Mouse (Mus musculus) embryonic facial prominence, embryonic 11.5 days (tissue): ENCODE results near the gene Gm36210. TPM values are rescaled to one million over a fixed set of nuclear protein-coding genes. Genes with fewer than 3 reads are reported as not detected.
A peak's percentile ranks its signal among the peaks of the same experiment; 100 is the strongest.

Experiments used
- ATAC-seq: fragments of 200-750 bp; cut with Nextera tagmentation; replicated peaks from 2 replicates; pipeline ENCODE4 v1.8.0; 2017; ENCODE audit warnings: low read depth; ENCODE audit not compliant: insufficient number of reproducible peaks, low FRiP score, low TSS enrichment
- DNase-seq: peaks from one replicate; pipeline ENCODE4 v3.0.0-alpha.2; 2015; ENCODE audit warnings: low spot score
- H3K27ac ChIP-seq: fragments of 300-500 bp; sonication (generic); replicated peaks from 2 replicates; pipeline ENCODE4 v1.5.1; 2014; ENCODE audit warnings: mild to moderate bottlenecking, low read depth, low read length, control low read depth
- H3K27me3 ChIP-seq: fragments of 300-500 bp; sonication (generic); 2 replicates; pipeline ENCODE4 v1.6.1; 2014; ENCODE audit warnings: mild to moderate bottlenecking, low read length, moderate library complexity, mixed read lengths; ENCODE audit not compliant: control insufficient read depth, insufficient read depth
- H3K36me3 ChIP-seq: fragments of 300-500 bp; sonication (generic); replicated peaks from 2 replicates; pipeline ENCODE4 v1.6.1; 2014; ENCODE audit warnings: low read depth, mild to moderate bottlenecking, low read length, moderate library complexity, mixed read lengths; ENCODE audit not compliant: control insufficient read depth, insufficient read depth
- H3K4me1 ChIP-seq: fragments of 300-500 bp; sonication (generic); 2 replicates; pipeline ENCODE4 v1.6.1; 2014; ENCODE audit warnings: low read length, mixed read lengths; ENCODE audit not compliant: control insufficient read depth, insufficient read depth
- H3K4me2 ChIP-seq: fragments of 300-500 bp; sonication (generic); 2 replicates; pipeline ENCODE4 v1.6.1; 2014; ENCODE audit warnings: low read depth, mild to moderate bottlenecking, control low read depth, low read length, moderate library complexity
- H3K4me3 ChIP-seq: fragments of 300-500 bp; sonication (generic); 2 replicates; pipeline ENCODE4 v1.5.1; 2014; ENCODE audit warnings: low read depth, low read length, control low read depth
- H3K9ac ChIP-seq: fragments of 300-500 bp; sonication (generic); replicated peaks from 2 replicates; pipeline ENCODE4 v1.6.1; 2014; ENCODE audit warnings: mild to moderate bottlenecking, control low read depth, low read length
- H3K9me3 ChIP-seq: fragments of 300-500 bp; sonication (generic); replicated peaks from 2 replicates; pipeline ENCODE4 v1.6.1; 2016; ENCODE audit warnings: mild to moderate bottlenecking, low read length, inconsistent platforms, mixed read lengths; ENCODE audit not compliant: control insufficient read depth
- WGBS: fragments of 180-500 bp; shearing (Covaris S2); extraction: QIAGEN DNeasy Blood & Tissue Kit; methylation state at CpG from one replicate; pipeline ENCODE4 v1.1.7; 2014; 5-methylcytosine and 5-hydroxymethylcytosine counted together
- polyA plus RNA-seq: library from polyadenylated mRNA; unstranded; fragments of >200 nt; fragmentation: Nextera tagmentation; extraction: Ambion mirVana; gene quantifications from 2 replicates; pipeline ENCODE4 v1.2.1, GENCODE M21; 2014

The Gm36210 gene
- polyA plus RNA-seq, 1 experiment from 2014 or later = 0.27 TPM

GRCm38 (mm10) chr7:4915669-4916416 is 9.5 kb upstream of the Gm36210 start:
- Histone ChIP-seq H3K36me3 (peaks cover 8% of the 10 kb centered on the region), H3K27ac (peak overlapping the region; percentile 96), H3K4me1 (no peaks in the 10 kb centered on the region), H3K9ac (peak overlapping the region; percentile 93), H3K4me3 (peak overlapping the region; percentile 67), H3K4me2 (peak overlapping the region; percentile 67), H3K9me3 (no peaks in the 10 kb centered on the region), H3K27me3 (no peaks in the 10 kb centered on the region)
- DNase-seq (peak; percentile 23), ATAC-seq (peak; percentile 42; the same call in 1 of the 2 replicates)
- WGBS = 27% methylated on average over 14 of the region's 14 CpGs

- under 1% methylated on average over 55 of the region's 56 CpGs for WGBS
- DNase-seq = peak; percentile 98
- ATAC-seq = peak; percentile 84
These were observed 8.8 kb upstream of the Gm36210 start, which contains the start of gene Zfp628 for GRCm38 (mm10) chr7:4915007-4915665. TSS of gene Zfp628 (plus strand) at chr7:4915217.

GRCm38 (mm10) chr7:4912248-4912647 is 5.9 kb upstream of the Gm36210 start:
- Histone ChIP-seq H3K4me1 (no peaks in the 10 kb centered on the region), H3K9ac (no peak overlapping the region), H3K27ac (no peak overlapping the region), H3K27me3 (no peaks in the 10 kb centered on the region), H3K9me3 (no peaks in the 10 kb centered on the region), H3K36me3 (no peaks in the 10 kb centered on the region), H3K4me3 (no peak overlapping the region), H3K4me2 (no peak overlapping the region)
- WGBS = 68% methylated on average over 5 of the region's 5 CpGs
- DNase-seq (no peak), ATAC-seq (no peak)

More at GRCm38 (mm10) chr7:4915007-4915665, 8.8 kb upstream of the Gm36210 start, which contains the start of gene Zfp628:
- H3K4me3 ChIP-seq = peak within 1 kb of the TSS; percentile 67
- no peaks in the 10 kb centered on the region for H3K4me1 ChIP-seq
- H3K9ac ChIP-seq = peak within 1 kb of the TSS; percentile 93
- peak within 1 kb of the TSS; percentile 67 for H3K4me2 ChIP-seq
- no peaks in the 10 kb centered on the region for H3K9me3 ChIP-seq
- no peaks in the 10 kb centered on the region for H3K27me3 ChIP-seq
- H3K36me3 ChIP-seq = peaks cover 6% of the 10 kb centered on the region
- peak within 1 kb of the TSS; percentile 96 for H3K27ac ChIP-seq

GRCm38 (mm10) chr7:4911561-4911960 is 5.2 kb upstream of the Gm36210 start:
- Histone ChIP-seq H3K4me1 (no peaks in the 10 kb centered on the region), H3K4me3 (no peak overlapping the region), H3K36me3 (no peaks in the 10 kb centered on the region), H3K9me3 (no peaks in the 10 kb centered on the region), H3K4me2 (no peak overlapping the region), H3K27me3 (no peaks in the 10 kb centered on the region), H3K27ac (no peak overlapping the region), H3K9ac (no peak overlapping the region)
- DNase-seq (peak; percentile 81), ATAC-seq (no peak)
- 41% methylated on average over 9 of the region's 9 CpGs for WGBS

- no peak overlapping the region for H3K27ac ChIP-seq
- H3K4me1 ChIP-seq = no peaks in the 10 kb centered on the region
- H3K4me3 ChIP-seq = no peak overlapping the region
- no peak overlapping the region for H3K9ac ChIP-seq
- H3K4me2 ChIP-seq = no peak overlapping the region
- ATAC-seq (no peak), DNase-seq (no peak)
- H3K36me3 ChIP-seq = no peaks in the 10 kb centered on the region
- WGBS = 82% methylated on average over 9 of the region's 9 CpGs
- H3K9me3 ChIP-seq = no peaks in the 10 kb centered on the region
- peaks cover 2% of the 10 kb centered on the region for H3K27me3 ChIP-seq
These were observed 3.9 kb downstream of the Gm36210 start for GRCm38 (mm10) chr7:4902404-4902803.

GRCm38 (mm10) chr7:4901171-4901570 is 5.1 kb downstream of the Gm36210 start:
- H3K4me2 ChIP-seq = no peak overlapping the region
- H3K36me3 ChIP-seq = no peaks in the 10 kb centered on the region
- no peak overlapping the region for H3K4me3 ChIP-seq
- H3K4me1 ChIP-seq = no peaks in the 10 kb centered on the region
- H3K27me3 ChIP-seq = peaks cover 2% of the 10 kb centered on the region
- WGBS = 56% methylated on average over 8 of the region's 8 CpGs
- H3K9ac ChIP-seq = no peak overlapping the region
- no peak overlapping the region for H3K27ac ChIP-seq
- ATAC-seq = no peak
- DNase-seq = peak; percentile 45
- H3K9me3 ChIP-seq = no peaks in the 10 kb centered on the region

GRCm38 (mm10) chr7:4900523-4900851 is 5.8 kb downstream of the Gm36210 start:
- Histone ChIP-seq H3K9ac (no peak overlapping the region), H3K4me3 (no peak overlapping the region), H3K36me3 (no peaks in the 10 kb centered on the region), H3K4me1 (no peaks in the 10 kb centered on the region), H3K4me2 (no peak overlapping the region), H3K27ac (no peak overlapping the region), H3K9me3 (no peaks in the 10 kb centered on the region), H3K27me3 (peaks cover 2% of the 10 kb centered on the region)
- WGBS = 22% methylated on average over 11 of the region's 11 CpGs
- ATAC-seq (no peak), DNase-seq (no peak)
